In genomic region chr14:120367589-120367988, GRCm38 (mm10) we compare ENCODE assay signal across 8 mouse cellular contexts.
"Had no signal": no experiment of that assay in that cellular context is flagged by ENCODE, and none has a peak within 500 bp of the region (broad histone marks: within the 10 kb centered on the region; RNA-seq: fewer than 3 reads in every experiment).

No protein-coding gene starts in this region.

- H3K9ac ChIP-seq: liver, embryonic 15.5 days; midbrain, embryonic 13.5 days; stomach, embryonic 15.5 days had no signal

- DNase-seq: lung, adult 2 months; right cerebral cortex, postnatal 14 days; thymus, postnatal 36 days had no signal

- H3K4me2 ChIP-seq: liver, embryonic 11.5 days; liver, embryonic 15.5 days; midbrain, embryonic 13.5 days; stomach, embryonic 15.5 days had no signal

- H3K27me3 ChIP-seq: liver, embryonic 15.5 days; midbrain, embryonic 13.5 days; stomach, embryonic 15.5 days had no signal

- H3K27ac ChIP-seq: kidney, postnatal 0 days; liver, embryonic 15.5 days; midbrain, embryonic 13.5 days; stomach, embryonic 15.5 days had no signal

- H3K4me3 ChIP-seq: liver, embryonic 15.5 days; midbrain, embryonic 13.5 days; stomach, embryonic 15.5 days had no signal

- H3K9me3 ChIP-seq: liver, embryonic 15.5 days; midbrain, embryonic 13.5 days; stomach, embryonic 15.5 days had no signal

- H3K36me3 ChIP-seq: liver, embryonic 15.5 days; midbrain, embryonic 13.5 days; stomach, embryonic 15.5 days had no signal

- ATAC-seq: midbrain, embryonic 13.5 days had no signal
